Mouse (Mus musculus) MEL (cell line): Measurements from ENCODE around the gene Dars.

Source experiments
- CTCF ChIP-seq, 3 experiments: IDR thresholded peaks in 2 of 3; conservative IDR thresholded peaks in 1 of 3; 2 replicates each; pipeline ENCODE4 v1.5.1; 2011 to 2012; ENCODE audit warnings: low read length in 3 of 3, low read depth in 2 of 3, mild to moderate bottlenecking in 2 of 3, improper control_type of control experiment in 1 of 3, inconsistent platforms in 1 of 3, mixed read lengths in 1 of 3, moderate library complexity in 1 of 3; ENCODE audit not compliant: control insufficient read depth in 1 of 3, insufficient read depth in 1 of 3, poor library complexity in 1 of 3, severe bottlenecking in 1 of 3
- EP300 ChIP-seq, 2 experiments: IDR thresholded peaks; 2 replicates each; pipeline ENCODE4 v1.6.1; 2011; ENCODE audit warnings: improper control_type of control experiment in 2 of 2, low read length in 2 of 2, low read depth in 1 of 2, mild to moderate bottlenecking in 1 of 2
- GATA1 ChIP-seq: IDR thresholded peaks from 2 replicates; pipeline ENCODE4 v1.6.1; 2011; ENCODE audit warnings: low read depth, low read length, improper control_type of control experiment
- HCFC1 ChIP-seq: IDR thresholded peaks from 2 replicates; pipeline ENCODE4 v1.6.1; 2012; ENCODE audit warnings: low read depth, mild to moderate bottlenecking, inconsistent platforms, low read length, improper control_type of control experiment, moderate library complexity
- USF1 ChIP-seq: IDR thresholded peaks from 2 replicates; pipeline ENCODE4 v1.6.1; 2014; ENCODE audit warnings: low read depth, mild to moderate bottlenecking, inconsistent platforms, low read length, improper control_type of control experiment, moderate library complexity

DNA sequence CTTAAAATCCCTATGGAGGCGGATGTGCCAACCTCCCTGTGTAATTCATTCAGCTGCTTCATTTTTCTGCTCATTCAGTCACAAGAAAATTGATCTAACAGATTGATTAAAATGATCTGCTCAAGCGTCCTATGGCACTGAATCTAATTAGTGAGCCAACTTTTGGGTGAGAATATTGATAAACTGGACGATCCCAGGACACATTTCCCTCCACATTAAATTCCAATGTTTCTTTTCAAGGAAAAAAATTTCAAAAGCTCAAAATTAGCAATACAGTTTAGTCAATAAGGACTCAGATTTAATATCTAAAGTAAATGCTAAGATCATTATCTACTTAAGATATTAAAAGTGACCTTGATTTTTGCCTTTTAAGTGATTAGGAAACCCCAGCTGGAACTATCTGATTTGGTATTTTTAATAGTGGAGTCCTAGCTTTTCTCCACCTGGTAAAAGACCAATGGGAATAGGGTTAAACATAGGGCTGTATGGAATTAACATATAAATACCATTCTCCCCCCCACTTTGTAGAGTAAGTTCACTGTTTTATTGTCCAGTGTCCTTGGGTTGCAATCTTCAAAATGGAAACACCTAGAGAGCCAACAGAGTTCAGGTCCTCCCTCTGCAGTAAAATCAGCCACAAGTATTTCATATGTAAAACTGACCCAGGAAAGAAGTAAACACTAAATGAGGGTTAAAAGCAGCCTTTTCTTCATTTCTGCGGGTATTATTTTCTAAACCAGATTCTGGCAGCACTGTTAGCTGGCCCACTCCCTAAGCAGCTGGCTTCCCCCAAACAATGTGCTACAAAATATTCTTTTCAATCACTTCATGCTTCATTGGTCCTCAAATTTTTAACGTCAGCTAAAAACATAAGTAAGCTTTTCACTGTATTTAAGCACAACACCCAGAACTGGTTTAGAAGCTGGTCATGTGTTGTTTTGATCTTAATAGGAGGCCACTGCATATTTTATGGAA lies 16.9 kb downstream of the Dars start:
- no peak for TF ChIP-seq USF1
- TF ChIP-seq GATA1, result no peak
- no peak for TF ChIP-seq CTCF (IDR thresholded peaks at IDR 0.05 in 2 of 3, conservative IDR thresholded peaks at IDR 0.05 in 1 of 3; ENCODE audit: control insufficient read depth in 1 of 3, insufficient read depth in 1 of 3, low read depth in 2 of 3, low read length in 3 of 3, poor library complexity in 1 of 3, severe bottlenecking in 1 of 3)
- no peak for TF ChIP-seq EP300 (IDR thresholded peaks at IDR 0.05; ENCODE audit: low read depth in 1 of 2, low read length in 2 of 2)
- TF ChIP-seq HCFC1, result no peak
